Mouse (Mus musculus): ENCODE results near the gene Nyap2.

- no peak for TF ChIP-seq CTCF (conservative IDR thresholded peaks at IDR 0.05; ENCODE audit: insufficient read depth, insufficient read length, low read depth, low read length)
- no peak for TF ChIP-seq POLR2A (IDR thresholded peaks at IDR 0.05; ENCODE audit: low read depth, low read length)
These were observed 18.4 kb upstream of the Nyap2 start for GRCm38 (mm10) chr1:81058340-81058739.
